Mouse (Mus musculus) embryonic fibroblast, embryonic 13.5 days (primary cell): ENCODE measurements at regions not wholly inside any gene's neighbourhood (a gene's known extent, or its start where the extent isn't known, plus 50 kb on each side); places are given as distances from the start of the nearest gene placed in this dataset.

Source experiments
- CTCF ChIP-seq: IDR thresholded peaks from 2 replicates; pipeline ENCODE4 v1.5.1; 2011; ENCODE audit warnings: mild to moderate bottlenecking, control low read depth, low read length, moderate library complexity, borderline replicate concordance; ENCODE audit not compliant: insufficient read depth
- POLR2A ChIP-seq: IDR thresholded peaks from 2 replicates; pipeline ENCODE4 v1.6.1; 2011; ENCODE audit warnings: low read depth, mild to moderate bottlenecking, control low read depth, low read length, moderate library complexity

DNA sequence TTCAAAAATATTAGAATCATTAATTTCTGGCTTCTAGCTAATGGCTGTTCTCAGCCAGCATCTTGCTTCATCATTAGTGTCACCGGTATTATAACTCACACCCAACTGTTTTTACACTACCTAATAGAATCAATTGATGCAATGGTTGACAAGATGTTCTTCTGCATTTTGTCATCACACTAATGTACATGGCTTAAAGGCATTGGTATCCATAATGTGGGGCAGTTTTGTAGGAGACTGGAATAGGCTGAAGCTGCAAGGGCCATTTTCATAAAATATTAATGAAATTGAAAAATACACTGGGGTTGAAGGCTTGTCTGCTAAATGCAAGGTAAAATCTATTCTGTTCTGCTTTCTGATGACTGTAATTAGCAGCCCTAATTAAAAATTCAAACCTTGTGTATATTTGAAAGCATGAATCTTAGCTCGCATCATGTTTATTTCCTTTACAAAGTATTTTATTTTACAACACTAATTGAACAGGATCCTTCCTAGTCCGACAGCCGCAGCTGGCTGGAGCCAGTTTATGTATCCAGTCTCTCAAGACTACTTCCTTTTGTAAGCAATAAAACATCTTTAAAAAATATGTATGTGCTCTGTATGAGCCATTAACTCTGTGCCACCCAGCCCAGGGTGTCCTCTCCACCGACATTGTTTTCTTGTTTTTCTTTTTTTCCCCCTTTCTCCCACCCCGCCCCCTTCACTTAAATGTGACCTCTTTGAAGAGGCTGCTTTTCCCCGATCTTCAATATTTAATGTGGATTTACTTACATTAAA, 259.6 kb downstream of the Pou4f1 start:
- TF ChIP-seq CTCF, result no peak
- no peak for TF ChIP-seq POLR2A
